Mouse (Mus musculus) layer of hippocampus, adult 9-11 months (tissue): ENCODE data around the gene Edar.

ENCODE experiments used
- DNase-seq: peaks from one replicate; pipeline ENCODE4 v3.0.0; 2022

Gene Edar

GRCm38 (mm10) chr10:58601431-58601901 is 74.0 kb downstream of the Edar start:
- peak; percentile 57 for DNase-seq

GRCm38 (mm10) chr10:58600983-58601382 is 74.5 kb downstream of the Edar start:
- no peak for DNase-seq

- DNase-seq, result no peak
These were observed 75.3 kb downstream of the Edar start for GRCm38 (mm10) chr10:58600151-58600550.

GRCm38 (mm10) chr10:58595821-58596220 is 79.6 kb downstream of the Edar start:
- DNase-seq, result no peak

GRCm38 (mm10) chr10:58595197-58595596 is 80.3 kb downstream of the Edar start:
- no peak for DNase-seq

GRCm38 (mm10) chr10:58594486-58594885 is 81.0 kb downstream of the Edar start:
- DNase-seq, result no peak

GRCm38 (mm10) chr10:58585427-58586223 is 89.8 kb downstream of the Edar start:
- DNase-seq, result no peak

GRCm38 (mm10) chr10:58560521-58560920 is 114.9 kb downstream of the Edar start:
- DNase-seq, result no peak

GRCm38 (mm10) chr10:58559901-58560300 is 115.6 kb downstream of the Edar start:
- DNase-seq, result peak; percentile 13

- peak; percentile 32 for DNase-seq
These were observed 116.4 kb downstream of the Edar start for GRCm38 (mm10) chr10:58559098-58559497.

GRCm38 (mm10) chr10:58554693-58555387 is 120.6 kb downstream of the Edar start:
- DNase-seq, result no peak
